Mouse (Mus musculus): ENCODE data around the gene Aqr.

GRCm38 (mm10) chr2:114052696-114053598, 133.9 kb downstream of the Aqr start, which contains the start of gene Actc1:
- no peak for TF ChIP-seq CTCF (IDR thresholded peaks at IDR 0.05; ENCODE audit: control insufficient read depth, insufficient read depth, insufficient read length)
- no peak for TF ChIP-seq USF1 (IDR thresholded peaks at IDR 0.05; ENCODE audit: low read depth)
- no peak for TF ChIP-seq FOSL1 (IDR thresholded peaks at IDR 0.05; ENCODE audit: insufficient read depth, low read length, poor library complexity, severe bottlenecking)
- TF ChIP-seq MAX (IDR thresholded peaks at IDR 0.05): no peak

Data from C2C12 (cell line).